Mouse (Mus musculus): ENCODE results near the gene Acsl6. TPM values are rescaled to one million over a fixed set of nuclear protein-coding genes. Genes with fewer than 3 reads are reported as not detected.

The Acsl6 gene
- polyA plus RNA-seq (2015; fragmentation: Nextera tagmentation; extraction: Ambion mirVana) = 4.7 and 5.2 TPM in 2 replicates

GRCm38 (mm10) chr11:54303728-54304470 is at the start of gene Acsl6:
Gene Acsl6 (plus strand): TSS chr11:54303798.

GRCm38 (mm10) chr11:54267177-54267576 is 36.4 kb upstream of the Acsl6 start, which contains the start of gene Il3:
Gene Il3 (minus strand): TSS chr11:54267277.

Other genes starting within 250 kb of the Acsl6 start
- gene Pdlim4, start 234.8 kb upstream of the Acsl6 start, polyA plus RNA-seq (2015; fragmentation: Nextera tagmentation; extraction: Ambion mirVana) = 9.8 and 13.1 TPM in 2 replicates
- gene P4ha2, start 203.7 kb upstream of the Acsl6 start, polyA plus RNA-seq (2015; fragmentation: Nextera tagmentation; extraction: Ambion mirVana) = 3.6 and 4.8 TPM in 2 replicates
- 0.16 and 0.22 TPM in 2 replicates for gene Csf2, start 54.1 kb upstream of the Acsl6 start, polyA plus RNA-seq (2015; fragmentation: Nextera tagmentation; extraction: Ambion mirVana)
- gene Il3, start 36.5 kb upstream of the Acsl6 start, polyA plus RNA-seq (2015; fragmentation: Nextera tagmentation; extraction: Ambion mirVana) = not detected in 2 replicates
- gene Meikin, start 66.9 kb downstream of the Acsl6 start, polyA plus RNA-seq (2015; fragmentation: Nextera tagmentation; extraction: Ambion mirVana) = not detected in 2 replicates
- 5.5 and 6.1 TPM in 2 replicates for gene Fnip1, start 134.4 kb downstream of the Acsl6 start, polyA plus RNA-seq (2015; fragmentation: Nextera tagmentation; extraction: Ambion mirVana)
- 39.0 and 40.7 TPM in 2 replicates for gene Rapgef6, start 219.0 kb downstream of the Acsl6 start, polyA plus RNA-seq (2015; fragmentation: Nextera tagmentation; extraction: Ambion mirVana)

Data from spleen, postnatal 0 days (tissue).